Comparison of ENCODE assay signal across 8 mouse cellular contexts in the genomic region with DNA sequence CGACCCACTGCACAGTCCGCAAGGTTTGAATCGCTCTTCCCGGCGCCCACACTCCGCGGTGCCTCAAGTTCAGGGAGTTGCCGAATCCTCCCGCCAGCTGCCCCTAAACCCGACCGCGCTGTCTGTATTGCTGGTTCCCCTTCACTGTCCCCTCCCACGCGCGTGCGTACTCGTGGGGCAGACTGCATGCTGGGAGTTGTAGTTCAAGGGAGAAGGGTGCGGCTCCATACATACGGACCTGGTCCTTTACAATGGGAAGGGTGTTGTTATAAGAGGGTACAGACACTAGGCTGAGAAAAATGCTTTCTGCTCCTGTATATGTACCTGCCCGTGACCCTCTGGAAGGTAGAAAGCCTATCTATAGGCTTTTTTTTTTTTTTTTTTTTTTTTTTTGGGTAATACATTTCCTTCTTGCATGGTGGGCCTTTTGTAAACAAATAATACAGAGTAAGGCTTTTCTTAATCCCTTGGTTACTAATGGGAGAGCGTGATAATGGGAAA. TPM values are rescaled to one million over a fixed set of nuclear protein-coding genes. Genes with fewer than 3 reads are reported as not detected.
DNase-seq lines count a peak whose midpoint lies in the region; ATAC-seq lines count a peak whose summit lies in the region.

A gene (minus strand): TSS at position 146 of the 501 bp plus-strand sequence.

- no peaks in the 10 kb centered on the region for H3K27me3 ChIP-seq in forebrain, embryonic 10.5 days (ENCODE audit: poor library complexity, severe bottlenecking)
- H3K27me3 ChIP-seq in heart, embryonic 15.5 days: no peaks in the 10 kb centered on the region
- no peaks in the 10 kb centered on the region for H3K27me3 ChIP-seq in liver, embryonic 15.5 days
- H3K27me3 ChIP-seq in neural tube, embryonic 12.5 days (replicated peaks): no peaks in the 10 kb centered on the region

- peaks cover 19% of the 10 kb centered on the region for H3K4me1 ChIP-seq in forebrain, embryonic 10.5 days
- H3K4me1 ChIP-seq in heart, embryonic 15.5 days (replicated peaks): peaks cover 12% of the 10 kb centered on the region
- H3K4me1 ChIP-seq in liver, embryonic 15.5 days (replicated peaks): peaks cover 49% of the 10 kb centered on the region
- H3K4me1 ChIP-seq in neural tube, embryonic 12.5 days: peaks cover 11% of the 10 kb centered on the region

- peak; percentile 87 to 93 for DNase-seq in CD8-positive naive resting alpha-beta T cell, adult 2 months (ENCODE audit: low read depth in 2 of 2, low spot score in 2 of 2)
- DNase-seq in c-Kit-positive CD71-negative TER-119-negative erythroid progenitor cells, embryonic 14.5 days (ENCODE audit: low read depth): peak; percentile 93
- DNase-seq in forebrain, embryonic 10.5 days (ENCODE audit: extremely low spot score, low spot score): peak; percentile 94
- peak; percentile 95 to 97 for DNase-seq in kidney, postnatal 36 days
- DNase-seq in telencephalon, adult 2 months (ENCODE audit: low read depth, low spot score): peak; percentile 87

- peak within 1 kb of the TSS; percentile 85 for H3K4me3 ChIP-seq in forebrain, embryonic 10.5 days
- H3K4me3 ChIP-seq in heart, embryonic 15.5 days: peak within 1 kb of the TSS; percentile 95
- peak within 1 kb of the TSS; percentile 76 for H3K4me3 ChIP-seq in liver, embryonic 15.5 days (replicated peaks)
- peak within 1 kb of the TSS; percentile 83 for H3K4me3 ChIP-seq in neural tube, embryonic 12.5 days

- peak; percentile 95 for ATAC-seq in heart, embryonic 15.5 days (replicated peaks; ENCODE audit: insufficient number of reproducible peaks, insufficient read depth, low FRiP score, low read depth)
- ATAC-seq in liver, embryonic 15.5 days (ENCODE audit: insufficient read depth): peak; percentile 93
- peak; percentile 98 for ATAC-seq in neural tube, embryonic 12.5 days (ENCODE audit: low FRiP score, low read depth)

- peak within 1 kb of the TSS; percentile 96 for H3K9ac ChIP-seq in heart, embryonic 15.5 days
- H3K9ac ChIP-seq in liver, embryonic 15.5 days: peak within 1 kb of the TSS; percentile 75
- H3K9ac ChIP-seq in neural tube, embryonic 12.5 days: peak within 1 kb of the TSS; percentile 83

- WGBS in forebrain, embryonic 10.5 days: 4% methylated on average over 21 of the region's 21 CpGs
- WGBS in heart, embryonic 15.5 days: 3% methylated on average over 21 of the region's 21 CpGs
- WGBS in liver, embryonic 15.5 days (ENCODE audit: insufficient replicate concordance): 2% methylated on average over 21 of the region's 21 CpGs
- 3% methylated on average over 21 of the region's 21 CpGs for WGBS in neural tube, embryonic 12.5 days

- peak within 1 kb of the TSS; percentile 78 for H3K4me2 ChIP-seq in heart, embryonic 15.5 days
- H3K4me2 ChIP-seq in liver, embryonic 15.5 days: peak within 1 kb of the TSS; percentile 86
- H3K4me2 ChIP-seq in neural tube, embryonic 12.5 days (replicated peaks): peak within 1 kb of the TSS; percentile 85

- H3K27ac ChIP-seq in forebrain, embryonic 10.5 days: peak within 1 kb of the TSS; percentile 89
- peak within 1 kb of the TSS; percentile 93 for H3K27ac ChIP-seq in heart, embryonic 15.5 days
- peak within 1 kb of the TSS; percentile 88 for H3K27ac ChIP-seq in liver, embryonic 15.5 days (replicated peaks)
- H3K27ac ChIP-seq in neural tube, embryonic 12.5 days: peak within 1 kb of the TSS; percentile 60

- no peaks in the 10 kb centered on the region for H3K36me3 ChIP-seq in forebrain, embryonic 10.5 days (replicated peaks)
- no peaks in the 10 kb centered on the region for H3K36me3 ChIP-seq in heart, embryonic 15.5 days
- no peaks in the 10 kb centered on the region for H3K36me3 ChIP-seq in liver, embryonic 15.5 days (replicated peaks)
- H3K36me3 ChIP-seq in neural tube, embryonic 12.5 days: no peaks in the 10 kb centered on the region

- H3K9me3 ChIP-seq in forebrain, embryonic 10.5 days: no peaks in the 10 kb centered on the region
- H3K9me3 ChIP-seq in heart, embryonic 15.5 days (replicated peaks): no peaks in the 10 kb centered on the region
- H3K9me3 ChIP-seq in liver, embryonic 15.5 days (replicated peaks): no peaks in the 10 kb centered on the region
- no peaks in the 10 kb centered on the region for H3K9me3 ChIP-seq in neural tube, embryonic 12.5 days

RNA-seq across cellular contexts. Expression of the gene that starts here (rescaled TPM):
- polyA plus RNA-seq in forebrain, embryonic 10.5 days (2016; fragmentation: Nextera tagmentation; extraction: Ambion mirVana): 85.5 and 89.7 TPM in 2 replicates
- polyA plus RNA-seq in heart, embryonic 15.5 days (2015; fragmentation: Nextera tagmentation; extraction: Ambion mirVana): 73.7 and 85.0 TPM in 2 replicates
- 23.7 and 28.9 TPM in 2 replicates for polyA plus RNA-seq in liver, embryonic 15.5 days (2015; fragmentation: Nextera tagmentation; extraction: Ambion mirVana)
- polyA plus RNA-seq in neural tube, embryonic 12.5 days (2016; fragmentation: Nextera tagmentation; extraction: Ambion mirVana): 93.5 and 99.9 TPM in 2 replicates

Comparison
In these comparisons a context has a peak if more than half of its experiments do, and no peak if none do; other contexts are left out.
1. Peak in every context shown above with its lines: DNase-seq, ATAC-seq, H3K4me3 ChIP-seq and H3K27ac ChIP-seq.